Mouse (Mus musculus) bone marrow, adult 2 months (tissue): ENCODE results near the gene Gabrb2.

Experiments used
- CTCF ChIP-seq: fragments of 200-500 bp; IDR thresholded peaks from 2 replicates; pipeline ENCODE4 v1.5.1; 2011; ENCODE audit warnings: low read length, control low read depth; ENCODE audit not compliant: control insufficient read depth, insufficient read depth
- POLR2A ChIP-seq: fragments of 200-500 bp; IDR thresholded peaks from 2 replicates; pipeline ENCODE4 v1.6.1; 2011; ENCODE audit warnings: low read depth, mild to moderate bottlenecking, control low read depth, low read length, borderline replicate concordance; ENCODE audit not compliant: control insufficient read depth

- TF ChIP-seq POLR2A (no peak), CTCF (no peak)
Measured at GRCm38 (mm10) chr11:42654189-42654588, 234.6 kb downstream of the Gabrb2 start.
